Mouse (Mus musculus) gastrocnemius, postnatal 36 days (tissue): Measurements from ENCODE around the gene N4bp1. TPM values are rescaled to one million over a fixed set of nuclear protein-coding genes. Genes with fewer than 3 reads are reported as not detected.
A peak's percentile ranks its signal among the peaks of the same experiment; 100 is the strongest.

Experiments
- DNase-seq, 2 experiments: peaks; one replicate each; pipeline ENCODE4 v3.0.0; 2022
- intact Hi-C: fragments of 180-260 bp; cut with DNase I; formaldehyde crosslinking; loops from one replicate; pipeline ENCODE4 v1.15.1; 2025
- long read RNA-seq, 2 experiments: library from polyadenylated mRNA; stranded (forward); transcript quantifications; one replicate each; pipeline ENCODE4 v2.0.0; 2021
- total RNA-seq, 2 experiments: library from RNA; stranded (reverse); gene quantifications; 2 replicates each; pipeline ENCODE4 v1.2.3; 2021

N4bp1 gene
- 10 to 100 TPM; 15.0 to 16.1 TPM for total RNA-seq
- long read RNA-seq, experiment 1, full-length matches to known transcripts, result 4 of 8 reads
- long read RNA-seq, experiment 1, partial matches to known transcripts, result 1 of 8 reads
- long read RNA-seq, experiment 1, other reads (novel, unspliced or antisense), result 3 of 8 reads
- long read RNA-seq, experiment 2, full-length matches to known transcripts, result 3 of 8 reads
- long read RNA-seq, experiment 2, partial matches to known transcripts, result 0 of 8 reads
- long read RNA-seq, experiment 2, other reads (novel, unspliced or antisense), result 5 of 8 reads

GRCm38 (mm10) chr8:86884489-86885463, at the start of gene N4bp1:
Gene N4bp1, minus strand, starts transcription at chr8:86885258.
- intact Hi-C loops, result no loop called here

GRCm38 (mm10) chr8:86934841-86935240, 49.8 kb upstream of the N4bp1 start:
- intact Hi-C loops, result loop anchor here (5.0 to 10.0 kb wide), 2 partner anchors 170 to 282 kb away; no protein-coding TSS in a partner anchor
- DNase-seq, result no peak

More at GRCm38 (mm10) chr8:86884489-86885463, at the start of gene N4bp1:
- DNase-seq, result peak; percentile 80 to 91

GRCm38 (mm10) chr8:86934393-86934792, 49.3 kb upstream of the N4bp1 start:
- no peak for DNase-seq
- intact Hi-C loops, result loop anchor here (5.0 to 10.0 kb wide), 2 partner anchors 170 to 283 kb away; no protein-coding TSS in a partner anchor

- peak; percentile 17 to 32 for DNase-seq
- intact Hi-C loops, result loop anchor here (1.0 to 10.0 kb wide), 3 partner anchors 171 to 602 kb away; no protein-coding TSS in a partner anchor
These were observed 48.8 kb upstream of the N4bp1 start for GRCm38 (mm10) chr8:86933898-86934297.

- intact Hi-C loops, result no loop called here
- DNase-seq, result no peak
These were observed 41.2 kb upstream of the N4bp1 start for GRCm38 (mm10) chr8:86926237-86926636.

GRCm38 (mm10) chr8:86923219-86923835, 38.3 kb upstream of the N4bp1 start:
- DNase-seq, result no peak

GRCm38 (mm10) chr8:86922673-86923072, 37.6 kb upstream of the N4bp1 start:
- no peak for DNase-seq
- intact Hi-C loops, result no loop called here

More at GRCm38 (mm10) chr8:86923219-86923835, 38.3 kb upstream of the N4bp1 start:
- intact Hi-C loops, result no loop called here

- intact Hi-C loops, result no loop called here
These were observed 37.1 kb upstream of the N4bp1 start for GRCm38 (mm10) chr8:86922141-86922540.

GRCm38 (mm10) chr8:86920996-86921395, 35.9 kb upstream of the N4bp1 start:
- no peak for DNase-seq
- intact Hi-C loops, result no loop called here

More at GRCm38 (mm10) chr8:86922141-86922540, 37.1 kb upstream of the N4bp1 start:
- DNase-seq, result no peak

- intact Hi-C loops, result no loop called here
- no peak for DNase-seq
These were observed 35.4 kb upstream of the N4bp1 start for GRCm38 (mm10) chr8:86920455-86920854.

GRCm38 (mm10) chr8:86920024-86920423, 35.0 kb upstream of the N4bp1 start:
- no peak for DNase-seq
- intact Hi-C loops, result no loop called here

GRCm38 (mm10) chr8:86919262-86919661, 34.2 kb upstream of the N4bp1 start:
- intact Hi-C loops, result no loop called here
- DNase-seq, result no peak

- DNase-seq, result no peak
- intact Hi-C loops, result no loop called here
These were observed 33.0 kb upstream of the N4bp1 start for GRCm38 (mm10) chr8:86918093-86918492.

- no peak for DNase-seq
- intact Hi-C loops, result no loop called here
These were observed 32.6 kb upstream of the N4bp1 start for GRCm38 (mm10) chr8:86917689-86918088.

- DNase-seq, result no peak
- intact Hi-C loops, result no loop called here
These were observed 31.3 kb upstream of the N4bp1 start for GRCm38 (mm10) chr8:86916369-86916768.

GRCm38 (mm10) chr8:86911136-86911535, 26.1 kb upstream of the N4bp1 start:
- intact Hi-C loops, result no loop called here
- no peak for DNase-seq

GRCm38 (mm10) chr8:86910250-86910649, 25.2 kb upstream of the N4bp1 start:
- no peak for DNase-seq
- intact Hi-C loops, result no loop called here

GRCm38 (mm10) chr8:86908536-86908935, 23.5 kb upstream of the N4bp1 start:
- intact Hi-C loops, result no loop called here
- DNase-seq, result peak; percentile 35 to 64

- DNase-seq, result no peak
These were observed 19.9 kb upstream of the N4bp1 start for GRCm38 (mm10) chr8:86904911-86905310.

GRCm38 (mm10) chr8:86903104-86903503, 18.0 kb upstream of the N4bp1 start:
- peak; percentile 78 to 82 for DNase-seq
- intact Hi-C loops, result loop anchor here (5.0 kb wide), 3 partner anchors 61 to 251 kb away; no protein-coding TSS in a partner anchor

More at GRCm38 (mm10) chr8:86904911-86905310, 19.9 kb upstream of the N4bp1 start:
- intact Hi-C loops, result loop anchor here (5.0 kb wide), 3 partner anchors 63 to 253 kb away; no protein-coding TSS in a partner anchor
